Mouse (Mus musculus) lung, postnatal 25 days (tissue): Measurements from ENCODE around the gene Mlxipl.
"Not testable (repeated sequence)": the region's sequence is repeated elsewhere in the genome, so short reads cannot be mapped to it uniquely, and the experiment has no call there.

Experiments
- DNase-seq: peaks from one replicate; pipeline ENCODE4 v3.0.0; 2022; ENCODE audit warnings: low spot score

The Mlxipl gene

DNA sequence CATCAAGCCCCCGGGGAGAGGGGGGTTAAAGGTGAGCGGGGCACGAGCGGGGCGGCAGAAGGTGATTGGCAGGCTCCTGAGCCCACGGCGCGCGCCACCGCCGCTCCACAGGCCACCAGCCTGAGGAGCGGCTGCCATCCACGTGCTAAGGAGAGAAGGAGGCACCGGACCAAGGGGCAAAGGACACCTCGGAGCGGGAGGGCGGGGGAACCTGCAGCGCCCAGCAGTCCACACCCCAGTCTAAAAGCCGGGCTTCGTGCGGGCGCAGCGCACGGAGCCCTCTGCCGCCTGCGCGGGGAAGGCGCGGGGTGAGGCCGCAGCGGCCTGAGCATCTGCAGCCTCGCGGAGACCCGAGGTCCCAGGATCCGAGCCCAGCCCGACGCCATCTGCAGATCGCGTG is at the start of gene Mlxipl:
TSS of gene Mlxipl (plus strand) at position 238 of the 400 bp plus-strand sequence.
- no peak for DNase-seq

DNA sequence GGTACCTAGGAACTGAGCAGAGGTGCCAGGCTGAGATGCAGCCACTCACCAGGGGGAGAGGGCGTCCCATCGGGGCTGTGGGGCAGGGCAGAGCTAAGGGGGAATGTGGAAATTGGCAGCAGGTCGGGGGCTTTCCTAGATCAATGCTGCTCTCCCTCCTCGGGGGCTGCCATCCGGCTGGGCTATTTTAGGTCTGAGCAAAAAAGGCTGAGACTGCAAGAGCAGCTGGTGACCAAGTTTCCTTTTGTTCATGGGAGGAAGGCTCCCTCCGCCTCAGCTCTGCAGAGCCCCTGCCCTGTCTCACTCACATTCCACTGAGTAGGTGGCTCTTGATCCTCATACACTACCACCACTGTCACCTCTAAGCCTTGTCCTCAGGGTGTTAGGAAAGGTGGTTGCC is 49.6 kb upstream of the Mlxipl start:
- DNase-seq, result no peak

DNA sequence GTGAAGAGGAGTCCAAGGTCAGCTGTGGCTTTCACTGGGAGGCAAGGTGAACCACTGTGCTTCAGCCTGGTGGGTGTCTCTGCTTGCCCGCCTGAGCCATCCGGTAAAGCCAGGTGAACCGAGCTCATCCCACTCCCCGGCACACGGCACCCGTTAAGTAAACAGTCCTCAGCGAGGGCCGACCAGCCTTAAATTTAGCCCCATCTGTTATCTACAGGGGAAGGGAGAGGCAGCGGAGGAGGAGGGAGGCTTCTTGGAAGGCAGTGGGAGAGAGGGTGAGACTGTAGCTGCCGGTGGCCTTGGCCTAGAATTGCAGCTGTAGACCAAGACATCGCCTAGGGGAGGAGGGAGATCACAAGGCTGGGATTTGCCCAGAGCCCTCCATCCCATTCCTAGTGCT is 48.9 kb upstream of the Mlxipl start:
- DNase-seq, result no peak

DNA sequence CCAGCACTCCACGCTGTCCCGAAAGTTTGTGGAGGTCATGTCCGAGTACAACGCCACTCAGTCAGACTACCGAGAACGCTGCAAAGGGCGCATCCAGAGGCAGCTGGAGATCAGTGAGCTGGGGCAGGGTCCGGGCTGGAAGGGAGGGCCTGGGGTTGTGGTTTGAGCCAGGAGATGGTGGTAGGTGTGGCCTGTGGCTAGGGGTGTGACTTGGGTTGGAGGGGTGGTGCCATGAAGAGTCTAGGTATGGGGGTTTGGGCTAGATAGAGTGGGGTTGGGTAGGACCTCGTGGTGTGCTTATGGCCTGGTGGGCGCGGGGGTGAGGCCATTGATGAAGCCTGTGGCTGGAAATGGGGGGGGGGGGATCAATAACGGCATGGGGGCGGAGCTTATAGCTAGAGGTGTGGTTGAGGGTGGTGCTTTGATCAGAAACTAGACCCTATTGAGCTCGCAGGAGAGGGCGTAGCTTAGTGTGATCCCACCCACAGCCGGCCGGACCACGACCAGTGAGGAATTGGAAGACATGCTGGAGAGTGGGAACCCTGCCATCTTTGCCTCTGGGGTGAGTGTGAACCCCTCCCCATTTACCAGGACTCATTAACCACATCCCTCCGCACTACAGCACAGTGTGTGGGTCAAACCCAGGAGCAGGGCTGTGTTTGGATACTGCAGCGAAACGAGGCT is 47.4 kb upstream of the Mlxipl start:
- no peak for DNase-seq

DNA sequence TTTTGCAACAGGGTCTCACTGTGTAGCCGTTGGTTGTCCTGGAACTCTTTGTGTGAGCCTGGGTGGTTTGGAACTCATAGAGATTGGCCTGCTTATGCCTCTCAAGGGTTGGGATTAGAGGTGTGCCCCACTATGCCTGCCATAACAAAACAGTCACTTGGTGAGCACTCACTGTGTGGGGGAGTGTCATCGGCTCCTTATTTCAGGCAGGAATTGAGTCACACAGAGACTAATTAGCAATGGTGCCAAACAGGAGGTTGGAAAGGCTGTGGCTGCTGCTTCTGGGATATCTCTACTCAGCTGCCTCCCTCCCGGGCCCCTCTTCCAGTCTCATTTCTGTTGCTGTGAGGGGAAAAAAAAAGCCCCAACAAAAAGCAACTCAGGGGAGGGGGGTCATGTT is 45.1 kb upstream of the Mlxipl start:
- DNase-seq, result no peak

DNA sequence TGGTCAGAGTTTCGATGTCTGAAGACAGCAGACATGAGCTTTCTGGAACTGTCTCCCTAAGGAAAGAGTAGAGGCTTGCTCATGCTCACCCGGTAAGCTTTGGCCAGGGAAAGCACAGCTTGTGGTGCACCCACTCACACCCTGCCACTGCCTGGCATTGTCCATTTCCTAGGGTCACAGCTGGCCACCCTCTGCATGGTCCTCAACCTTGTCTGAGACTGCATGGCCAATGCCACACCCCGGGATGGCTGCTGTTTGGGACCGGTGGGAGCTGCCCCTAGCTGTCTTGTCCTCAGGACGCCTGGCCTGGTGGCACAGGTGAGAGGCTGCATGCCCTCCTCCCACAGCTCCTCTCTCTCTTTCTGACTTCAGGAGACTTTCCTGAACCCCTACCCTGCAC is 41.2 kb upstream of the Mlxipl start:
- no peak for DNase-seq

DNA sequence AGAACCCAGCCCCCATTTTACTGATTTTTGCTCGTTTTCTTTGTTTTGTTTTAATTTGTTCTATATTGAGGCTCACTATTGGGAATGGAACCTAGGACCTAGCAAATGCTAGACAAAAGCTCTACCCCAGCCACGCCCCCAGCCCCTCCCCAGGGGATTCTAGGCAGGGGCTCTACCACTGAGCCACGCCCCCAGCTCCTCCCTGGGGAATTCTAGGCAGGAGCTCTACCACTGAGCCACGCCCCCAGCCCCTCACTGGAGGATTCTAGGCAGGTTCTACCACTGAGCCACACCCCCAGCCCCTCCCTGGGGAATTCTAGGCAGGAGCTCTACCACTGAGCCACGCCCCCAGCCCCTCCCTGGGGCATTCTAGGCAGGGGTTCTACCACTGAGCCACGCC is 40.4 kb upstream of the Mlxipl start:
- not testable (repeated sequence) for DNase-seq

DNA sequence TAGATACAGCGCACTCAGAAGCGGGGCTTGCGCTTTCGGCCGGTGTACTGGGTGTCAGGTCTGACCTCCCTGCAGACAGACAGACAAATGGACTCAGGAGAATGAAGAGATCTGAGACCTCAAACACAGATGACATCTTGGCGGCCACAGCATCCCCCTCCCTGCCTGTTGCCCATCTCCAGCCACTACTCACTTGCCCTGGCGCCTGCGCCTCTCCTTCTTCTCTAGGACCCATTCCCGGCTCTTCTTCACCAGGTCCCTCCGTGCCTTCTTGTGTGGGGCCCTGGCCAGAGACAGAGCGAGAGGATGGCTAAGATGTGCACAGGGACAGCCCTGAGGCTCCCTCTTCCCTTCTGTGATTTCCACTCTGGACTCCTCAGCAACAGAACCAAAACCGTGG is 36.3 kb upstream of the Mlxipl start:
- DNase-seq, result no peak

DNA sequence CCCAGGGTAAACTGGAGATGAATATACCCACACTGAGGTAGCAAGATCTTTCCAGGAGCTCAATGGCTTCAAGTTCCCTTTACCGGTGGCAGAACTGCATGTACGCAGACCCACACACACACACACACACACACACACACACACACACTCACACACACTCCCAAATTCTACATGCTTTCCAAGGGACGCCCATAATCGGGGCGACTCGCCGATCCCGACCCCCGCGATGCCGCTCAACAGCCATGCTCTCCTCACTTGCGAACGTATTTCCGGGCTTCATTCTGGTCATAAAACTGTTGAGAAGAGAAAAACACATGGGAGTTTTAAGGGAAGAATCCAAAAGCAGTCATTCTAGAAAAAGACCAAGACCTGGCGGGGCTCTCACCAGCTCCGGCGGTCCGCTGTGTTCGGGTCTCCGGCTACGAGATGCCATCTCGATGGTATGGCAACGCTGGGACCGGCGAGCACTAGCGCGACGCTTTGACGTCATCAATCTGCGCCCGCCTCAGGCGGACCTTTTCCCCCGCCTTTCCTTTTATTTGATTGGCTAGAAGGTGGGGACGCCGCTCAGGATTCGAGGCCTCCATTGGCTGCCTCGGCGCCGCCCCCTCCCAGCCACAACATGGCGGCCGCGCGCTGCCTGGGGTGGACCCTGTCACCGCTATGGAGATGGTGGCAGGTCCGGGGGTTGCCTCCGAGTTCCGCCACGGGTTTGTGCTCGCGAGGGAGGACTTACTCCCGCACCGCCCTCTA is 25.9 kb upstream of the Mlxipl start, which contains the start of gene Dnajc30:
TSS of gene Dnajc30 (plus strand) at position 574 of the 753 bp plus-strand sequence.
- peak; percentile 97 for DNase-seq

DNA sequence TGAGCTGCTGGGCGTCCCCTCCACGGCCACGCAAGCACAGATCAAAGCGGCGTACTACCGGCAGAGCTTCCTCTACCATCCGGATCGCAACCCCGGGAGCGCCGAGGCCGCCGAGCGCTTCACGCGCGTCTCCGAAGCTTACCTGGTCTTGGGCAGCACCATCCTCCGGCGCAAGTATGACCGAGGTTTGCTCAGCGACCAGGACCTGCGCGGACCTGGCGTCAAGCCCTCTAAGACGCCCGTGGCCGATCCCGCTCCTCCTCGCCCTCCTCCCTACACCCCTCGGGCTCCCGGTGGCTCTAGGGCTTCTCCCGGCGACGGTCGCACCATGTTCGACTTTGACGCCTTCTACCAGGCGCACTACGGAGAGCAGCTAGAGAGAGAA is 25.3 kb upstream of the Mlxipl start:
- no peak for DNase-seq

DNA sequence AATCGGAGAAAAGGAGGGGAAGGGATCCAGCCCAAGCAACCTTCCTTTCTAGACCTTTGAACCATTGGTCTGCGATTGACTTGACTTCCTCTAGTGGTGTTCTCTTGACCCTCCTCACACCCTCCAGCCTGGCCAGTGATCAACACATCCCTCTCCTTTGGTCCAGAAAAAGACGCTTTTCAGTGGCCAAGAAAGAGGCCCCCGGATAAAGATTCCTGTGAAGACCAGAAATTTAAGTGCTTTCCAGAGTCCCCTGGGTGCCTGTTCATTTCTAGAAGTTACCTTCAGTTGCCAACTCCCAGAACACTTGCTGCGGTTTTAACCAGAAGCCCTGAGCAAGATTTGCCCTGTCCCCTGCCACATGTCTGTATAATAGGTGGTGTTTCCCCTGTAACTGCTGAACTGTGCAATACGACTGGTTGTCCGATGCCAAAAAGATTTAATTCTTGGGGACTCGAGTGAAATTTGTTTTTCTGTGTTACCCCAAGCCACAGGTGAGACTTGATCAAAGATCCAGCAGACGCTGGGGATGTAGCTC is 24.7 kb upstream of the Mlxipl start, which contains the start of gene Bud23:
TSS of gene Bud23 (minus strand) at position 51 of the 538 bp plus-strand sequence.
- not testable (repeated sequence) for DNase-seq

DNA sequence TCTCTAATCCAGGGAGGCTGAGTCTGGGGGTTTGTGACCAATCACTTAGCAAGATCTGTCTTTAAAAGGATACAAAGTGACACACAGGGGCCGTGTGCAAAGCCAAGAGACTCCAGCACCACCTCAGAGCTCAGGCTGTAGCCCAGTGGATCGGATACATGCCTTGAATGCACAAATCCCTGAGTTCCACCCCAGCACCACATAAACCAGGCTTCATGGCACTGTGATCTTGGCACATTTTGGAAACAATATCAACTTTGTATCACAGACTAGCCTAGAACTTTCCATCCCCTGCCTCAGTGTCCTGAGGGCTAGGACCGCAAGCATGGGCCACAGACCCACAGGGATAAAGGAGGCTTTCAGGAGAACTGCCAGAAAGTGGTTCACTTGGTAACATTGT is 23.7 kb upstream of the Mlxipl start:
- DNase-seq, result no peak

DNA sequence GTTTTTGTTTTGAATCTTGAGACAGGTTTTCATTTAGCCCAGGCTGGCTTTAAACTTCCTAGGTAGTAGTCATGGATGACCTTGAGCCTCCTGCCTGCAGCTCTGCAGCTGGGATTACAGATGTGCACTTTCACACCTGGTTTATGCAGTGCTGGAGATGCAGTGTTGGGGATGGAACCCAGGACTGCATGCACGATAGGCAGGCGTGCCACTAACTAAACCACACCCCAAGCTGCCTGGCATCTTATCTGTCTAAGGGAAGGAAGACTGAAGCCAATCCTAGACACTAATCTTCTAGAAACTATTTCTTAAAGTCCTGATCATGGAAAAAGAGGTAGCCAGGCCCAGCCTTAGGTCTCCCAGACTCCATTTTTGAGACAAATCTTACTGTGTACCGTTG is 19.2 kb upstream of the Mlxipl start:
- DNase-seq, result no peak

DNA sequence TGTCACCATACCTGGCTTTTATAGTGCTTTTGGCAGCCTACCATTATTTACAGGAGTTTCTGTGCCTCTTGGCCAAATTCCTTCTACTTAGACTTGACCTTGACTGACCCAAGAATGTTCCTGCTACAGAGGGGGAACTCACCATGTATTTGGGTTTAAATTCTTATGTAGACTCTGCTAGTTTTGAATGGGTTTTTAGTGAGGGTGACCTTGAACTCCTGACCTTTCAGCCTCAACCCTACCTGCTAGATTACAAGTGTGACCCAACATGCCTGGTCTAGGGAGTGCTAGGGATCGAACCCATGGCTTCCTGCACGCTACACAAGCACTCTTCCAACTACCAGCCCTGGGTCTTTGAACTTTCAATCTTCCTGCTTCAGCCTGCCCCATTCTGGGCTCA is 17.6 kb upstream of the Mlxipl start:
- DNase-seq, result no peak

DNA sequence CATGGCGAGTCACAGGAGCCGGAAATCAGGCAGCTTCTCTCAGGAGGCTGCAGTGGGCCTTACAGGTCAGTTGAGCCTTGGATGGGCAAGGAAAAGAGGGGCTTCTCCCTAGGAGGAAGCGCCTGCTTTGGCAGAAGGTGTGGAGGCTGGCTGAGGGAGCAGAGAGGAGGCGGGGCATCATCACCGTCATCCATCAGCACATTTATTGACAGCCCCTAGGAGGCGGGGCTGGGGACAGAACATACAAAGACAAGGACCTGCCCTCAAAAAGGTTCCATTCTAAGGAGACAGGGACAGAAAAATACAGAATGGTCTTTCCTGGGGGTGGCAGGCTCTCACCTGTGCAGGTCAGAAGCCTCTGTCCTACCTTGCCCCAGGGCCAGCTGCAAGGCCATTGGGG is 17.0 kb upstream of the Mlxipl start:
- no peak for DNase-seq

DNA sequence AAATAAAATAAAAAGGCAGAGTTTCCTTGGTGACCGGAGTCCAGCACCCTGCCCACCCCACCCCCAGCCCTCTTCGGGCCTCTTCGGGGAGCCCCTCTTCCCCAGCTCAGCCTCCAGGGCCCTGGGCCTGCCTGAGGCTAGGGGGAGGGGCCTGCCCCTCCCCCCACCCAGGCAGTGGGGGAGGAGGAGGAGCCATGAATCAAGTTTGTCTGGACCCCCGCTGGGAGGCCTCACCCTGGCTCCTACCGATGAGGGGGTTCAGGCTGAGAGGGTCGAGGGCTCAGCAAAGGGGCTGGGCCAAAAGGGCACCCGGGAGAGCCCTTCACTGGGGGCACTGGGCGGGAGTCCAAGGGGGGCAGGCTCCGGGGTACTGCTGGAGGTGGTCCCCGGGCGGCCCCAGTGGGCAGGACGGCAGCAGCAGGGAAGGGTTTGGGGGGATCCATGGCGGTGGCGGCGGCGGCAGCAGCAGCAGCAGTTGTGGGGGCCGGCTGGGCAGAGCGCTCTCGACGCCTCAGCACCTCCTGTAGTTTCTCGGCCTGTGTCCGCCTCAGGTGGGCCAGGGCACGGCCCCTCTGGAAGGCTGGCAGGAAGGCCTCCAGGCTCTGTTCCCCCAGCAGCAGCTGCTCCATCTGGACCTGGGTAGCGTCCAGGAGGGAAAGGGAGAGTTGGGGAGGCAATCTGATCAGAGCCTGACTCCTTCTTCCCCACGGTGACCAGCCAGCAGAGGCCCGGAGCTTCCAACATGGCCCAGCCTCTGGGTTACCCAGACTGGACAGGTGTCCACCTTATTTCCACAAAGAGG is 16.1 kb upstream of the Mlxipl start:
- DNase-seq, result no peak

DNA sequence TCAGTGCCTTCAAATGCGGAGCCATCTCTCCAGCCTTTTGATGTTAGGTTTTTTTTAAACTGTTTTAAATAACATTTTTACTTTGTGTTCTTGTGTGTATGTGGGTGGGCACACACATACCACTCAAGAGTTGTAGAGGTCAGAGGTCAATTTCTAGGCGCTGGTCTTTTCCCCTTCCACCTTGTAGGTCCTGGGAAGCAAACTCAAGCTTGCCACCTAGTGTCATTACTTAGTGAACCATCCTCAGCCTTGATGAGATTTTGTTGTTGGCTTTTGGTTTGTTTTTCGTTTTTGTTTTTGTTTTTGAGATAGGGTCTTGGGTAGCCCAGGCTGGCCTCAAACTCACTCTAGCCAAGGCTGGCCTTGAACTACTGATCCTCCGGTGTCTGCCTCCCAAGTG is 14.0 kb upstream of the Mlxipl start:
- no peak for DNase-seq

DNA sequence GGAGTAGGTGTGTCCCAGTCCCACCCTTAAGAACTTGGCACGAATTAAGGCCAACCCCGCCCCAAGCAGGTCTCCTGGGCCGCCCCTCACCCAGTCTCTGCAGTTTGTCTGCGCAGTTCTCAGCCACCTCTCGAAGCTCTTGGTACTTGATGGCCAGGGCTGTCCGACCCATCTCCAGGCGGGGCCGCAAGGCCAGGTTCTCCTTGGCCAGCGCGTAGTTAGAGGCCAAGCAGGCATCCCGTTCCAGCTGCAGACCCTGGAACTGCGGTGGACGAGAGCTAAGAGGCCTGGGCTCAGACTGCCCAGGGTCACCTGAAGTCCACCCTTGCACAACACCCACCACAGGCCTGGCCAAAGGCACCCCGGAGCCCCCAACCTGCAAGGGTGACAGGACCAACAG is 13.3 kb upstream of the Mlxipl start:
- DNase-seq, result no peak

DNA sequence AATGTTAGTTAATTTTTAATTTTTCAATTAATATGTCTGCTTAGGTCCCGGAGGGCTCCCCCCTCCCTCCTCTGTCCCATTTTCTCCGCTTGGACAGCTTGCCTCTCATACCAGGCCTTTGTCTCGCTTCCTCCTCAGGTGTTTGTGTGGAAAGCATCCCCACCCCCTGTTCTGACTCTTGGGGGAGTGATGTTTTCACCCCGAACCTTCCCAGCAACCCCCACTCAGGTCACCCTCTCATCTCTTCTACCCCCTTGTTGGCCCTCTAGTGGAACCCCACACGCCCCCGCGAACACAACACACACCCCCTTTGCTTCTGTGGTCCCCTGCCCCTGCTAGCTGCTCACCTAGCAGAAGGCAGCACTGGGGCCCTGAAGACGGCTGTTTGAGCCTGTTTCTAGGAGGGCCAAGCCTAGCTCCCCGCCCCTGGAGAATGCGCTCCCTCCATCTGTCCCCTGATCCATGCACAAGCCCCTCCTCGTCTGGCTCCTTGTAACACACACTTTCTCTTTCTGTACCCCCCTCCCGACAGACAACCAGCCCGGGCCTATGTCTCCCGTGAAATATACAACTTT is 12.7 kb upstream of the Mlxipl start:
- DNase-seq, result peak; percentile 13

DNA sequence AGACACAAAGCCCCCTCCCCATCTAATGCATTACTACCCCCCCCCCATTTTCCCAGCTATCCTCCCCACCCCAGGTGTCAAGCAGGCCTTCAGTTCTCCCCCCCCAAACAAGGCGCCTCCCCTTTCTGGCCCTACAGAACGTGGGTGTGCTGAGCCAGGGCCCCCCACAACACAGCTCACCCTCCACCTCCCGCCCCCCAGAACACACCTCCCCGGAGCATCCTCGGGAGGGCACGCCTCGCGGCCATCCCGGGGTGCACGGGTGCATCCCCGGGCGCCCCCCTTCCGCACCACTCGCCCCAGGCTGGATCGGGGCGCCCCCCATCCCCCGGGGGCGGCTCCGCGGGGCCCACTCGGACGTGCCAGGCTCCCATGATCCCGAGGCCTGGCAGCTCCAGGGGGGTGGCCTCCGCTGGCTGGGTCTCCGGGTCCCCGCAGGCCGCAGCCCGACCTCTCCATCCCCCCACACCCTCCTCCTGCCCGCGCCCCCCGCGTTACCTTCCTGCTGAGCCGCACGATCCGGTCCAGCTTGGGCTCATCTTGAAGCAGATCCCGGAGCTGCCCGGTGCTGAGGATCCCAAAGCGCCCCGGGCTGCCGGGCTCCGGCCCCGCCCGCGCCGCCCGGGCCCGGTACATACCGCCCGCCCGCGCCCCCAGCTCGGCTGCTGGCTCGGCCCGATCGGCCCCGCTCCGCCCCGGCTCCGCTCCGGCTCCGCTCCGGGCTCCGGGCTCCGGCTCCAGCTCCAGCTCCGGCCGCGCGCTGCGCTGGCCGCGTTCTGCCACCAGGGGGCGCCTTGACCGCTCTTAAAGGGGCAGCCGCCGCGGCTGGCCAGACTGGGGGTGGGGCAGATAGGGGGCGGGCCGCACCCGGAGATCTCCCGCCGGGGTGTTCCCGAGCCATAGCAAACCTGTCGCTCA is 11.9 kb upstream of the Mlxipl start, which contains the start of gene Vps37d:
TSS of gene Vps37d (minus strand) at position 703 of the 918 bp plus-strand sequence.
- DNase-seq, result peak; percentile 91

DNA sequence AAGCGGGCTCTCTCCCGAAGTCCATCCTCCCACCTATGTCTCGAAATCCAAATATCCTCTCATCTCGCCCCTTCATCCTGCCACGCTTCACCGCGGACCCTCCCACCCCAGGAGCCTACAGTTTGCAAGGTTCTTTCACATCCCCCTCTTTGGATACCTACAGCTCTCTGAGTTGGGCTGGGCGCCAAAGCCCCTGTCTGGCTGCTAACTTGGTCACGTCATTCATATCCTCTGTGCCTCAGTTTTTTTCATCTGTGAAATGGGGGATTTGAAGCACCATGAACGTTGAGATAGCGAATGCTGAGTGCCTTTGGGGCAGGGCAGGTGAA is 11.2 kb upstream of the Mlxipl start:
- no peak for DNase-seq
